In genomic region chr5:127405391-127406000, GRCm38 (mm10) we compare ENCODE assay signal across 9 mouse cellular contexts.
DNase-seq lines count a peak whose midpoint lies in the region; ATAC-seq and TF ChIP-seq lines count a peak whose summit lies in the region.
"Had no signal": no experiment of that assay in that cellular context is flagged by ENCODE, and none has a peak within 500 bp of the region (broad histone marks: within the 10 kb centered on the region; RNA-seq: fewer than 3 reads in every experiment).

No protein-coding gene starts in this region.

- H3K36me3 ChIP-seq in intestine, embryonic 14.5 days (ENCODE audit: control insufficient read depth, insufficient read depth, low read length) = no peaks in the 10 kb centered on the region
- H3K36me3 ChIP-seq in intestine, postnatal 0 days (ENCODE audit: control insufficient read depth, insufficient read depth) = no peaks in the 10 kb centered on the region
- no peaks in the 10 kb centered on the region for H3K36me3 ChIP-seq in intestine, embryonic 15.5 days
- H3K36me3 ChIP-seq in lung, embryonic 15.5 days = no peaks in the 10 kb centered on the region
- H3K36me3 ChIP-seq: liver, embryonic 13.5 days had no signal

- peak overlapping the region; percentile 27; the same call in 1 of the 2 replicates for H3K27ac ChIP-seq in intestine, embryonic 14.5 days (ENCODE audit: low read depth)
- H3K27ac ChIP-seq in intestine, postnatal 0 days (ENCODE audit: low read depth, low read length) = no peak overlapping the region
- no peak overlapping the region for H3K27ac ChIP-seq in intestine, embryonic 15.5 days
- H3K27ac ChIP-seq in lung, embryonic 15.5 days = peak overlapping the region; percentile 95
- H3K27ac ChIP-seq: liver, embryonic 13.5 days had no signal

- H3K4me3 ChIP-seq in intestine, embryonic 14.5 days (ENCODE audit: low read depth, low read length) = no peak overlapping the region
- no peak overlapping the region for H3K4me3 ChIP-seq in intestine, postnatal 0 days (ENCODE audit: low read depth, low read length)
- no peak overlapping the region for H3K4me3 ChIP-seq in intestine, embryonic 15.5 days (replicated peaks)
- peak overlapping the region; percentile 14; the same call in 1 of the 2 replicates for H3K4me3 ChIP-seq in lung, embryonic 15.5 days
- H3K4me3 ChIP-seq: liver, embryonic 13.5 days had no signal

- ATAC-seq in intestine, embryonic 14.5 days (replicated peaks; ENCODE audit: low FRiP score, low TSS enrichment, low read depth) = no peak; the same call in 1 of the 2 replicates
- ATAC-seq in intestine, postnatal 0 days = no peak
- peak; percentile 77 for ATAC-seq in intestine, embryonic 15.5 days
- peak; percentile 89 for ATAC-seq in lung, embryonic 15.5 days (ENCODE audit: borderline replicate concordance, extremely low read depth, low FRiP score, low TSS enrichment)

- DNase-seq in intestine, embryonic 14.5 days (ENCODE audit: low spot score) = peak; percentile 77
- DNase-seq in cerebellum, adult 9-10 months = peak; percentile 81
- peak; percentile 11 to 20 for DNase-seq in frontal cortex, postnatal 36 days (ENCODE audit: low spot score in 2 of 2)
- peak; percentile 70 for DNase-seq in ovary, postnatal 36 days (ENCODE audit: low spot score)
- DNase-seq in MN1 (ENCODE audit: low spot score) = no peak
- DNase-seq: liver, embryonic 13.5 days had no signal

- no peak overlapping the region for H3K4me2 ChIP-seq in intestine, embryonic 14.5 days (ENCODE audit: low read length)
- no peak overlapping the region for H3K4me2 ChIP-seq in intestine, postnatal 0 days (replicated peaks; ENCODE audit: low read depth)
- H3K4me2 ChIP-seq in intestine, embryonic 15.5 days (replicated peaks) = no peak overlapping the region
- H3K4me2 ChIP-seq in lung, embryonic 15.5 days = peak overlapping the region; percentile 55
- H3K4me2 ChIP-seq: liver, embryonic 13.5 days had no signal

- no peak for TF ChIP-seq CTCF in intestine, postnatal 0 days (IDR thresholded peaks at IDR 0.05; ENCODE audit: low read depth)

- no peaks in the 10 kb centered on the region for H3K27me3 ChIP-seq in intestine, embryonic 14.5 days (replicated peaks; ENCODE audit: control insufficient read depth, insufficient read depth, low read length)
- H3K27me3 ChIP-seq in intestine, postnatal 0 days (replicated peaks; ENCODE audit: control insufficient read depth, insufficient read depth, low read length) = no peaks in the 10 kb centered on the region
- H3K27me3 ChIP-seq in intestine, embryonic 15.5 days (replicated peaks) = no peaks in the 10 kb centered on the region
- H3K27me3 ChIP-seq in lung, embryonic 15.5 days = no peaks in the 10 kb centered on the region
- H3K27me3 ChIP-seq: liver, embryonic 13.5 days had no signal

- H3K9me3 ChIP-seq in intestine, embryonic 14.5 days (ENCODE audit: control insufficient read depth, low read length) = 0 out of 2 replicates have a peak, but pooled peaks cover 5% of the 10 kb centered on the region
- no peaks in the 10 kb centered on the region for H3K9me3 ChIP-seq in intestine, postnatal 0 days (ENCODE audit: control insufficient read depth)
- H3K9me3 ChIP-seq in intestine, embryonic 15.5 days = no peaks in the 10 kb centered on the region
- no peaks in the 10 kb centered on the region for H3K9me3 ChIP-seq in lung, embryonic 15.5 days

- H3K4me1 ChIP-seq in intestine, embryonic 14.5 days (replicated peaks; ENCODE audit: control insufficient read depth, insufficient read depth, low read length) = peaks cover 15% of the 10 kb centered on the region
- H3K4me1 ChIP-seq in intestine, postnatal 0 days (replicated peaks; ENCODE audit: control insufficient read depth, insufficient read depth, low read length) = no peaks in the 10 kb centered on the region
- H3K4me1 ChIP-seq in intestine, embryonic 15.5 days (replicated peaks) = peaks cover 9% of the 10 kb centered on the region; the same call in 1 of the 2 replicates
- peaks cover 24% of the 10 kb centered on the region for H3K4me1 ChIP-seq in lung, embryonic 15.5 days
- H3K4me1 ChIP-seq: liver, embryonic 13.5 days had no signal

- H3K9ac ChIP-seq in intestine, embryonic 14.5 days (ENCODE audit: low read length) = no peak overlapping the region
- H3K9ac ChIP-seq in intestine, postnatal 0 days (ENCODE audit: low read depth, low read length) = no peak overlapping the region
- no peak overlapping the region for H3K9ac ChIP-seq in intestine, embryonic 15.5 days
- peak overlapping the region; percentile 20; the same call in 1 of the 2 replicates for H3K9ac ChIP-seq in lung, embryonic 15.5 days
- H3K9ac ChIP-seq: liver, embryonic 13.5 days had no signal

- WGBS in intestine, embryonic 14.5 days = 35% methylated on average over 18 of the region's 18 CpGs
- WGBS in intestine, postnatal 0 days = 50% methylated on average over 18 of the region's 18 CpGs
- 34% methylated on average over 18 of the region's 18 CpGs for WGBS in intestine, embryonic 15.5 days
- WGBS in lung, embryonic 15.5 days = 6% methylated on average over 18 of the region's 18 CpGs

Comparison
In these comparisons a context has a peak if more than half of its experiments do, and no peak if none do; other contexts are left out.
1. ATAC-seq: peak in intestine, embryonic 15.5 days (single experiment) and lung, embryonic 15.5 days (single experiment); none in intestine, embryonic 14.5 days (single experiment) and intestine, postnatal 0 days (single experiment).
2. H3K27ac ChIP-seq: peak in intestine, embryonic 14.5 days (single experiment) and lung, embryonic 15.5 days (single experiment); none in intestine, postnatal 0 days (single experiment) and intestine, embryonic 15.5 days (single experiment).